8 mouse cellular contexts compared by ENCODE assay signal in genomic region chrX:94061246-94061645, GRCm38 (mm10).
A peak's percentile ranks its signal among the peaks of the same experiment; 100 is the strongest.
DNase-seq lines count a peak whose midpoint lies in the region; ATAC-seq lines count a peak whose summit lies in the region.

No protein-coding gene starts in this region.

- H3K27ac ChIP-seq in midbrain, embryonic 16.5 days (ENCODE audit: low read length) = no peak overlapping the region
- no peak overlapping the region for H3K27ac ChIP-seq in forebrain, embryonic 15.5 days (replicated peaks)

- WGBS in midbrain, embryonic 16.5 days = 63% methylated on average over 6 of the region's 6 CpGs
- WGBS in forebrain, embryonic 15.5 days = 74% methylated on average over 6 of the region's 6 CpGs

- intact Hi-C loops in left cerebral cortex, postnatal 4 days (cut with DNase I) = no loop called here
- intact Hi-C loops in left cerebral cortex, postnatal 25 days (cut with DNase I) = no loop called here

- no peaks in the 10 kb centered on the region for H3K36me3 ChIP-seq in midbrain, embryonic 16.5 days (ENCODE audit: control insufficient read depth, insufficient read depth, low read length)
- no peaks in the 10 kb centered on the region for H3K36me3 ChIP-seq in forebrain, embryonic 15.5 days

- H3K9me3 ChIP-seq in midbrain, embryonic 16.5 days (replicated peaks; ENCODE audit: control insufficient read depth, low read length, poor library complexity, severe bottlenecking) = no peaks in the 10 kb centered on the region
- H3K9me3 ChIP-seq in forebrain, embryonic 15.5 days = no peaks in the 10 kb centered on the region

- H3K4me1 ChIP-seq in midbrain, embryonic 16.5 days (ENCODE audit: control insufficient read depth, insufficient read depth, low read length) = no peaks in the 10 kb centered on the region
- no peaks in the 10 kb centered on the region for H3K4me1 ChIP-seq in forebrain, embryonic 15.5 days

- no peak overlapping the region for H3K4me2 ChIP-seq in midbrain, embryonic 16.5 days (ENCODE audit: low read length)
- H3K4me2 ChIP-seq in forebrain, embryonic 15.5 days (replicated peaks) = no peak overlapping the region

- H3K4me3 ChIP-seq in midbrain, embryonic 16.5 days (ENCODE audit: low read depth, low read length) = no peak overlapping the region
- H3K4me3 ChIP-seq in forebrain, embryonic 15.5 days = no peak overlapping the region

- DNase-seq in left cerebral cortex, adult 11 months (ENCODE audit: low spot score) = peak; percentile 26
- no peak for DNase-seq in left cerebral cortex, postnatal 4 days
- DNase-seq in adrenal gland, adult 8-10 months = peak; percentile 5
- DNase-seq in gastrocnemius, postnatal 25 days = peak; percentile 27
- DNase-seq in left cerebral cortex, postnatal 25 days (ENCODE audit: low spot score in 2 of 2) = peak; percentile 28 to 83

- H3K9ac ChIP-seq in midbrain, embryonic 16.5 days (ENCODE audit: low read depth, low read length) = no peak overlapping the region
- no peak overlapping the region for H3K9ac ChIP-seq in forebrain, embryonic 15.5 days (replicated peaks)

- no peak for ATAC-seq in cerebellum, adult (ENCODE audit: insufficient number of reproducible peaks, low FRiP score, low TSS enrichment)
- no peak for ATAC-seq in midbrain, embryonic 16.5 days
- no peak for ATAC-seq in forebrain, embryonic 15.5 days (replicated peaks)

- peaks cover 14% of the 10 kb centered on the region for H3K27me3 ChIP-seq in midbrain, embryonic 16.5 days (ENCODE audit: control insufficient read depth, insufficient read depth, low read depth, low read length)
- peaks cover 3% of the 10 kb centered on the region; the same call in 1 of the 2 replicates for H3K27me3 ChIP-seq in forebrain, embryonic 15.5 days
